Mouse (Mus musculus) urinary bladder, postnatal 36 days (tissue): ENCODE measurements around the gene Rhbdl1.

ENCODE experiments used
- DNase-seq, 2 experiments: peaks; one replicate each; pipeline ENCODE4 v3.0.0; 2022; ENCODE audit warnings: low spot score in 2 of 2, mixed read lengths in 1 of 2

Gene Rhbdl1

DNA sequence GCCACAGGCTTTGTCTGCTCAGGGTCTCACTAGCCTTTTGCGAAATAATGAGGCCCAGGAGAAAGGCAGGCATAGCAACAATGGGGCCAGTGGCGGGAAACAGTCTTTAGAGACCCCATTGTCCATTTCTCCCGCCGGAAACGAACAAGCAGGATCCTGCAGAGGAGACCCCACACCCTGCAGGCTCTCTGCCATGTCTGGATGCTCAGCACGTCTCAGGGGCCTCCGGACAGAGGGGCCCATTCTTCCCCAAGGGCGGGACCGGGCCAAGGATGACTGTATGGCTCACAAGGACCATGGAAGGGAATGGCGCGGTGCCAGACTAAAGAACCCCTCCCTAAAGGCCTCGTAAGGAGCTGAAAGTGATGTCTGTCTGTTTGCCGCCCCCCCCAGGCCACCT is 42.9 kb downstream of the Rhbdl1 start:
- no peak for DNase-seq

GRCm38 (mm10) chr17:25792615-25793014 is 44.5 kb downstream of the Rhbdl1 start, which contains the start of gene Fam173a:
Gene Fam173a, minus strand, starts transcription at chr17:25792901.
- DNase-seq = peak; percentile 33 to 69

GRCm38 (mm10) chr17:25791843-25792527 is 45.1 kb downstream of the Rhbdl1 start:
- DNase-seq = peak; percentile 81 to 84

- no peak for DNase-seq
These were observed 45.7 kb downstream of the Rhbdl1 start for GRCm38 (mm10) chr17:25791320-25791842.

DNA sequence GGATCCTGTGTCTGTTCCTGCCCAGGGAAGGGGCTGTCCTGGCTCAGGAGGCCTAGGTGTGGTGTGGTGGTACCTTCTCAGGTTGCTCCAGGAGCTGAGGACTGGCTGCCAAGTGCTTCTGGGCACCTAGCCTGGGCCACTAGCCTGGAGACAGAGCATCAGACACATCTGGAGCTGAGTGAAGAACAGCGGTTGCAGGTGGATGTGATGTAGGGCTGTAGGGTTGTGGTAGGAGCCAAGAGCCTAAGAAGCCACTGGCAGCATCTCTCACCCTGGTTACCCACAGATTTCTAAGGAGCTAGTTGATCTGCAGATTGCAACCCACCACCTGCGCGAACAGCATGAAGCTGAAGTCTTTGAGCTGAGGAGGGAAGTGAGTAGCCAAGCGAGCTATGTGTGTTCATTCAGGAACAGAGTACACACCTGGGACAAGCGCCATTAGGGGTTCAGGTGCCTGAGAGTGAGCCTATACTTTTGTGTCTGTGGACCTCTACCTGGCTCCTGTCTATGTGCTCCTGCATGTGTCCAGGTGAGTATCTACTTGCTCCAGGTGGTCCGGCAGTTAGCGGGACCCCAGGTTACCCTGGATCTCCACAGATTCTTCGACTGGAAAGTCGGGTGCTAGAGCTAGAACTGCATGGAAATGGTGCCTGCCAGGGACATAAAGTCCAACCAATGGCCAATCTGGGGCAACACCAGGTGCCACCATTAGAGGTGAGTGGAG is 50.2 kb downstream of the Rhbdl1 start:
- DNase-seq = no peak

GRCm38 (mm10) chr17:25786280-25786679 is 50.8 kb downstream of the Rhbdl1 start, which contains the start of gene Ccdc78:
Gene Ccdc78, plus strand, starts transcription at chr17:25786580.
- DNase-seq = no peak

DNA sequence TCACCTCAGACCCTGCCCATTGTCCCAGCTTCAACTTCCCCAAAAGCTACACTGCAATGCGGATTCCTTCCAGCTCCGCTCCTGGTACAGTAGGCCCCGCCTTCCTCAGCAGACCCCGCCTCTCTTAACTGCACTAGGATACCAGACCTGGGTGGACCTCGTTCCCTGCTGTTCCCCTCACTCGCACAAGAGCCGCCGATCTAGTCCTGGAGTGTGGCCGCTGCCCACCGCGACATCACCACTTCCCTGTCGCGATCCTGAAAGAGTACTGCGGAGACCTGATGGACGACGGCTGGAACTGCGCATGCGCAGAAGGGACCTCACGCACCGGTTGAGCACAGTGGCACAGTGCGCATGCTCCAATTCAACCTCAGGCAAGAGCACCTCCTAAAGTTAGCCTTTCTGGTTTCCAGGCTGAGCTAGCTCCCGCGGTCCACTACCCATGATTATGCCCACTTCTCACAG is 51.8 kb downstream of the Rhbdl1 start, which contains the start of gene Haghl:
Haghl (minus strand) TSS at position 393 of the 465 bp plus-strand sequence.
- peak; percentile 94 for DNase-seq
